Mouse (Mus musculus) forebrain, embryonic 13.5 days (tissue): ENCODE results near the gene Srsf7. TPM values are rescaled to one million over a fixed set of nuclear protein-coding genes. Genes with fewer than 3 reads are reported as not detected.
A peak's percentile ranks its signal among the peaks of the same experiment; 100 is the strongest.
"Not testable (repeated sequence)": the region's sequence is repeated elsewhere in the genome, so short reads cannot be mapped to it uniquely, and the experiment has no call there.

Experiments used
- ATAC-seq: fragments of 200-750 bp; cut with Nextera tagmentation; 2 replicates; pipeline ENCODE4 v1.8.0; 2017
- H3K27ac ChIP-seq: fragments of 300-500 bp; sonication (generic); 2 replicates; pipeline ENCODE4 v1.5.1; 2015; ENCODE audit warnings: inconsistent platforms, mild to moderate bottlenecking, moderate library complexity
- H3K27me3 ChIP-seq: fragments of 300-500 bp; sonication (generic); 2 replicates; pipeline ENCODE4 v1.6.1; 2015; ENCODE audit warnings: mild to moderate bottlenecking, inconsistent platforms
- H3K36me3 ChIP-seq: fragments of 300-500 bp; sonication (generic); 2 replicates; pipeline ENCODE4 v1.6.1; 2015; ENCODE audit warnings: mild to moderate bottlenecking, inconsistent platforms; ENCODE audit not compliant: poor library complexity, severe bottlenecking
- H3K4me1 ChIP-seq: fragments of 300-500 bp; sonication (generic); 2 replicates; pipeline ENCODE4 v1.6.1; 2015; ENCODE audit warnings: inconsistent platforms
- H3K4me2 ChIP-seq: fragments of 300-500 bp; sonication (generic); 2 replicates; pipeline ENCODE4 v1.6.1; 2015; ENCODE audit warnings: inconsistent platforms, mild to moderate bottlenecking, moderate library complexity
- H3K4me3 ChIP-seq: fragments of 300-500 bp; sonication (generic); 2 replicates; pipeline ENCODE4 v1.5.1; 2015; ENCODE audit warnings: mild to moderate bottlenecking, inconsistent platforms
- H3K9ac ChIP-seq: fragments of 300-500 bp; sonication (generic); 2 replicates; pipeline ENCODE4 v1.6.1; 2015; ENCODE audit warnings: mild to moderate bottlenecking, inconsistent platforms
- H3K9me3 ChIP-seq: fragments of 300-500 bp; sonication (generic); replicated peaks from 2 replicates; pipeline ENCODE4 v1.6.1; 2016; ENCODE audit warnings: inconsistent platforms
- WGBS: fragments of 180-500 bp; shearing (Covaris S2); methylation state at CpG from one replicate; pipeline ENCODE4 v1.1.7; 2015; 5-methylcytosine and 5-hydroxymethylcytosine counted together
- polyA plus RNA-seq: library from polyadenylated mRNA; unstranded; fragments of >200 nt; fragmentation: Nextera tagmentation; extraction: Ambion mirVana; gene quantifications from 2 replicates; pipeline ENCODE4 v1.2.1, GENCODE M21; 2015

The Srsf7 gene
- polyA plus RNA-seq, 1 experiment from 2014 or later = 747 TPM

DNA sequence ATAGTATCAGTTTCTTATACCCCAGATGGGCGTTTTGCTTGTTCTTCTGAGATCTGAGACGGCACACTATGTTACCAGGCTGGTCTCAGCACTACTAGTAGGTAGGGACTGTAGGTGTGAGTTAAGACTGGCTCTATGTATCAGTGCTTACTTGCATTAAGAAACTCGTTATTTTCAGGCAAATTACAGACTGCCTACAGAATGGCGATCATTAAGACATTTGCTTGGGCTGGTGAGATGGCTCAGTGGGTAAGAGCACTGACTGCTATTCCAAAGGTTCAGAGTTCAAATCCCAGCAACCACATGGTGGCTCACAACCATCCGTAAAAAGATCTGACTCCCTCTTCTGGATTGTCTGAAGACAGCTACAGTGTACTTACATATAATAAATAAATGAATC lies 18.0 kb upstream of the Srsf7 start:
- peak overlapping the region; percentile 57 for H3K4me3 ChIP-seq
- ATAC-seq = 0 out of 2 replicates have a peak, but pooled peaks have one; percentile 3
- not testable (repeated sequence) for H3K4me1 ChIP-seq, H3K9me3 ChIP-seq, H3K27me3 ChIP-seq
- H3K9ac ChIP-seq = peak overlapping the region; percentile 75
- H3K36me3 ChIP-seq = peaks cover 20% of the 10 kb centered on the region; the same call in 1 of the 2 replicates
- H3K27ac ChIP-seq = peak overlapping the region; percentile 81; the same call in 1 of the 2 replicates
- 48% methylated on average over 5 of the region's 5 CpGs for WGBS
- H3K4me2 ChIP-seq = peak overlapping the region; percentile 80

DNA sequence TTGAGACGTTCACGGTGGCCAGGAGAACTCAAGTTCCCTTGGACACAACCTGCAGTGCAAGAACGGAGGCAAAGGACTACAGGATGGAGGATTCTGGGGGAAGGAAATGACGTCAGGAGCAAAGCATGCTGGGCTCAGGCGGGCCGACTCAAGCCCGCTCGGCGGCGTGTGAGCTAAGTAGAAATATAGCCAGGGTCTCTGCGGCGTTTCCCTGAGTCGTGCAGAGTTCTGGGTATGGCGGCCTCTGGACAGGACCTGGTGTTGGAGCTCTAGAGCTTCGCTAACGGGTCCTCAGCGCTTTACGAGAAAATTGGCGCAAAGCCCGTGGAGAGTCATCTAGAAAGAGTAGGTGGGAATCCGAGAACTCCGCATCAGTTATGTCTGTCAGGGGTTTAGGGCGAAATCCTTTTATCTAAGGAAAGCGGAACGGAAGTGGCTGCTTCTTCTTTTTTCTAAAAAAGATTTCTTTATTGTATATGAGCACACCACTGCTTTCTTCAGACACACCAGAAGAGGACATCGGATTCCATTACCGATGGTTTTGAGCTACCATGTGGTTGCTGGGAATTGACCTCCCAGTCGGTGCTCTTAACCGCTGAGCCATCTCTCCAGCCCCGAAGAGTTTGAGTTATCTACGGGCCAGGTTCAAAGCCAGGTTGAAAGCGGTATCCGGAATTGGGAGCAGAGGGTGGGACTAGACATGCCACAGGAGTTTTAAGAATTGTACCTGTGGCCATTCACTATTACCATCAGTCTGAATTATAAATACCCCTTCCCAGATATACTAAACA lies 17.4 kb upstream of the Srsf7 start, which contains the start of gene Gemin6:
TSS of gene Gemin6 (plus strand) at position 116 of the 791 bp plus-strand sequence.
- Histone ChIP-seq H3K27me3 (no peaks in the 10 kb centered on the region), H3K4me2 (peak within 1 kb of the TSS; percentile 80), H3K9ac (peak within 1 kb of the TSS; percentile 75), H3K9me3 (no peaks in the 10 kb centered on the region), H3K4me3 (peak within 1 kb of the TSS; percentile 57), H3K36me3 (peaks cover 20% of the 10 kb centered on the region; the same call in 1 of the 2 replicates), H3K4me1 (peaks cover 5% of the 10 kb centered on the region), H3K27ac (peak within 1 kb of the TSS; percentile 81)
- ATAC-seq = peak; percentile 99
- under 1% methylated on average over 33 of the region's 33 CpGs for WGBS

DNA sequence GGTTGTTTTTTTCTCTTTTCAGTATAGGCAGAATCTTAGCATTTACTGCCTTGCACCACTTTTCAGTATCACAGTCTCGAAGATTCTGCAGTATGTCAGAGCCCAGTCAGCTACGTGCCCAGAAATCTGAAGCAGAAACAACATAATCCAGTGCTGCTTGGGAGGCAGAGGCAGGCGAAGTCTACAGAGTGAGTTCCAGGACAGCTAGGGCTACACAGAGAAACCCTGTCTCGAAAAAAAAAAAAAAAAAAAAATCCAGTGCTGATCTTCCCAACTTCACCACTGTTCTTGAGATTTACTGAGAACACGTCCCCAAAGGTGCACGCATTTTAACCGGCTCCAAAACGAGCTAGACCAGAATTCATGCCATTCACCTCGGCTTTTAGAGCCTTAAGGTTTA lies 16.7 kb upstream of the Srsf7 start:
- H3K4me3 ChIP-seq = peak overlapping the region; percentile 57
- H3K36me3 ChIP-seq = peaks cover 13% of the 10 kb centered on the region; the same call in 1 of the 2 replicates
- ATAC-seq = peak; percentile 50
- H3K4me2 ChIP-seq = peak overlapping the region; percentile 80
- no peaks in the 10 kb centered on the region for H3K9me3 ChIP-seq
- peak overlapping the region; percentile 75 for H3K9ac ChIP-seq
- H3K4me1 ChIP-seq = peaks cover 5% of the 10 kb centered on the region
- no peak overlapping the region for H3K27ac ChIP-seq
- WGBS = 11% methylated on average over 9 of the region's 9 CpGs
- no peaks in the 10 kb centered on the region for H3K27me3 ChIP-seq

DNA sequence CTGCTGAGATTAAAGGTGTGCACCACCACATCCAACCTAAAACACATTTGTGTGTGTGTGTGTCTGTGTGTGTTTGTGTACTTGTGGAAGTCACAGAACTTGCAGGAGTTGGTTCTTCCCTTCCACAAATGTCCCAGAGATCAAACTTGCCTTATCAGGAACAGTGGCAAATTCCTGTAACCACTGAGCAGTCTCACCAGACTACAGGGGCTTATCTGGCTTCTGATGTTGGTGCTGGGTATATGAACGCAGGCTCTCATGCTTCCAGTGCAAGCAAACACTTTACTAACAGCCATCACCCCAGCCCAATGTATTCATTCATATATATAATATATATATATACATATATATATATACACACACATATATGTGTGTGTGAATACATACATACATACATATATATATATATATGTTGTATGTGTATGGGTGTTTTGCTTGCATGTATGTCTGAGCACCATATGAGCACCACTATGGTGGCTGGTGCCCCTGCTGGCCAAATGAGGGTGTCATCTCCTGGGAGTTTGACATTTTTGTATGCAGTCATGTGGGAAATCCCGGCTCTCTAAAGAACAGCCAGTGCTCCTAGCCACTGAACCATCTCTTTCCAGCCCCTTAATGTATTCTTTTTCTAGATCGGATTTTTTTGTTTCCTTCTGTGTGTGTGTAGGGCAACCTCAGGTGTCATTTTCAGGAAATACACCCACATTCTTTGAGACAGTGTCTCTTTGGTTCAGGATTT lies 15.0 kb upstream of the Srsf7 start:
- Histone ChIP-seq H3K36me3 (no peaks in the 10 kb centered on the region), H3K27me3 (no peaks in the 10 kb centered on the region), H3K27ac (no peak overlapping the region), H3K9me3 (no peaks in the 10 kb centered on the region), H3K4me1 (peaks cover 5% of the 10 kb centered on the region), H3K4me3 (no peak overlapping the region), H3K4me2 (no peak overlapping the region), H3K9ac (no peak overlapping the region)
- 72% methylated on average over 3 of the region's 3 CpGs for WGBS
- no peak for ATAC-seq

DNA sequence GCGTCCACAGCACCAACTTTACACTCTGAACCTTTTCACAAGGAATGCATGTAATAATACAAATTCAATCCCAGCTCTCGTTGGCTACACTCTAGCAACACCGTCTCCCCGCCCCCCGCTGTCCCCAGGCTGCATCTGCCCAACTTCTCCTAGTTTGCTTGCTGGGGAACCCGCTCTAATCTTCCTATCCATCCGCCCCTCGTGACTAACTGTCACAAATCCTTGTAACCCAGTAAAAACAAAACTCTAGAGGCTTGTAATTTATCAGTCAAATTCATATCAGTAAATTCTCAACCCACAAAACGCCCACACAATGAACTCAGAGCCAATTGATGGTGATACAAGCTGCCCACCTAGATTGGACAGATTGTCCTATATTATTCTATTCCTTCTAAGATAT lies 14.1 kb upstream of the Srsf7 start:
- no peaks in the 10 kb centered on the region for H3K27me3 ChIP-seq
- H3K4me2 ChIP-seq = no peak overlapping the region
- peaks cover 5% of the 10 kb centered on the region for H3K4me1 ChIP-seq
- H3K36me3 ChIP-seq = no peaks in the 10 kb centered on the region
- ATAC-seq = no peak
- no peak overlapping the region for H3K27ac ChIP-seq
- H3K4me3 ChIP-seq = no peak overlapping the region
- 72% methylated on average over 9 of the region's 9 CpGs for whole genome bisulfite sequencing
- H3K9me3 ChIP-seq = no peaks in the 10 kb centered on the region
- no peak overlapping the region for H3K9ac ChIP-seq

DNA sequence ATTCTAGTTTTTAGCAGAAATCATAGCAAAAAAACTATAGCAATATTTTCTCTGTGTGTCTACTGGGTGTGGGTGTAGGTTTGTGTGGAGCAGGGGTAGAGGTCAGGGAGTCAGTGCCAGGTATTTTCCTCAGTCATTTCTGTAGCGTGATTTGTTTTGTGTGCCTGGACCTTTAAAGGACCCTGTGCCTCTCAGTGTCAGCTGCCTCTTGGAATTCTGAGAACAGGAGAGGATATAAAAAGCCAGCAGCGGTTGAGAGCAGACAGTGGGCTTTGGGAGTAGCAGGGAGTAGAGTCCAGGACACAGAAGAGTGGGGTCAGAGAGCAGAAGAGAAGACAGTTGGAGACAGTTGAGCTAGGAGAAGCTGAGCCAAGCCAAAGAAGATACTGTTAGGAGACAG lies 13.0 kb upstream of the Srsf7 start:
- 83% methylated on average over 2 of the region's 2 CpGs for WGBS
- no peaks in the 10 kb centered on the region for H3K9me3 ChIP-seq

DNA sequence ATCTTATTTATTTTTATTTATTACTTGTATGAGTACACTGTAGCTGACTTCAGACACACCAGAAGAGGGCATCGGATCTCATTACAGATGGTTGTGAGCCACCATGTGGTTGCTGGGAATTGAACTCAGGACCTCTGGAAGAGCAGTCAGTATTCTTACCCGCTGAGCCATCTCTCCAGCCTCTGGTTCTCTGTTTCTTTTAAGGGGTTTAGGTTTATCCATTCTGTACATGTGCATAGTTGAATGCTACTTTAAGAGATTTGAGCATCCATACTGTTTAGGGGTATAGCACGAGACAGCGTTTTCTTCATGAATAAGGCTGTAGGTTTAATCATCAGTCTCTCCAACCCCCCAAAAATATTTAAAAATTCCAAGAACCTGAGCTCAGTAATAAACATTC lies 6.9 kb upstream of the Srsf7 start:
- H3K4me2 ChIP-seq, H3K27ac ChIP-seq, H3K4me1 ChIP-seq, H3K27me3 ChIP-seq, H3K36me3 ChIP-seq, H3K9ac ChIP-seq, ATAC-seq, H3K9me3 ChIP-seq, H3K4me3 ChIP-seq: not testable (repeated sequence)
- WGBS = 92% methylated on average over 4 of the region's 4 CpGs

More for the DNA sequence above, 13.0 kb upstream of the Srsf7 start:
- H3K36me3 ChIP-seq = no peaks in the 10 kb centered on the region
- H3K4me3 ChIP-seq = no peak overlapping the region
- peaks cover 4% of the 10 kb centered on the region for H3K4me1 ChIP-seq
- H3K27me3 ChIP-seq = no peaks in the 10 kb centered on the region
- H3K4me2 ChIP-seq = no peak overlapping the region
- H3K9ac ChIP-seq = no peak overlapping the region
- ATAC-seq = no peak
- H3K27ac ChIP-seq = no peak overlapping the region

DNA sequence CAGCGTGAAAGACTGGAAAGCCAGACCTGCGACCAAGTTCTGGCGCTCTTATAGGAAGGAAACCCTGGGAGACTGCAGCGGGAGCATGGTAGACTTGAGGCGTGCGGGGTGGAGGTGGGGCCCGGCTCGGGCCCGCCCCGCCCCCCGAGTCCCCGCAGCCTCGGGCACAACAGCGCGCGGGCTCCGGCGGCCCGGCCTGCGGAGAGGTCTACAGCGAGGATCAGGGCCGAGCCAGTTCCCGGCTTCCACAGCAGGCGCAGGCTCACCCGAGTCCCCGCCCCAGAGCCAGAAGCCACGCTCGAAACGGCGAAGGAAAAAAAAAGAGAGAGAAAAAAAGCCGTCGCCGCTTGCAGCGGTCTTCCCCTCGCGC lies 821 bp downstream of the Srsf7 start:
- Histone ChIP-seq H3K4me3 (peak overlapping the region; percentile 90), H3K9ac (peak overlapping the region; percentile 99), H3K36me3 (peaks cover 39% of the 10 kb centered on the region), H3K9me3 (no peaks in the 10 kb centered on the region), H3K4me2 (peak overlapping the region; percentile 88), H3K4me1 (peaks cover 25% of the 10 kb centered on the region), H3K27me3 (no peaks in the 10 kb centered on the region), H3K27ac (peak overlapping the region; percentile 99)
- under 1% methylated on average over 36 of the region's 36 CpGs for WGBS
- ATAC-seq = peak; percentile 71

DNA sequence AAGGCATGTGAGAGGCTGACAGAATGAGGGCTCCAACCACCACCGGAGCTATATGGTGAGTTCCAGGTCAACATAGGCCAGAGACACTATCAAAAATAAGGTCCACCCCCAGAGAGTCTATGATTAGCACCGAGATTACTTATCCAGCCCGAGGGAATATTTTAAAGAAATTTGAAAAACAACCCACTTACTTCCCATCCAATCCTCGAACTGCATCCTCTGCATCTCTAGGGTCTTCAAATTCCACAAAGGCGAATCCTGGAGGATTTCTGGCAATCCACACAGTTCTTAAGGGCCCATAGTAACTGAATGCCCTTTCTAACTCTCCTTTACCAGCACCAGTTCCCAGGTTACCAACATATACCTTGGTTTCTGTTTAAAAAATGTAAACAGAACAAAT lies 1.4 kb downstream of the Srsf7 start:
- Histone ChIP-seq H3K27me3 (no peaks in the 10 kb centered on the region), H3K27ac (peak overlapping the region; percentile 99; the same call in 1 of the 2 replicates), H3K36me3 (peaks cover 42% of the 10 kb centered on the region), H3K9me3 (no peaks in the 10 kb centered on the region), H3K4me2 (peak overlapping the region; percentile 88), H3K4me3 (peak overlapping the region; percentile 90), H3K4me1 (peaks cover 25% of the 10 kb centered on the region), H3K9ac (peak overlapping the region; percentile 99)
- WGBS = 44% methylated on average over 5 of the region's 5 CpGs
- ATAC-seq = no peak

DNA sequence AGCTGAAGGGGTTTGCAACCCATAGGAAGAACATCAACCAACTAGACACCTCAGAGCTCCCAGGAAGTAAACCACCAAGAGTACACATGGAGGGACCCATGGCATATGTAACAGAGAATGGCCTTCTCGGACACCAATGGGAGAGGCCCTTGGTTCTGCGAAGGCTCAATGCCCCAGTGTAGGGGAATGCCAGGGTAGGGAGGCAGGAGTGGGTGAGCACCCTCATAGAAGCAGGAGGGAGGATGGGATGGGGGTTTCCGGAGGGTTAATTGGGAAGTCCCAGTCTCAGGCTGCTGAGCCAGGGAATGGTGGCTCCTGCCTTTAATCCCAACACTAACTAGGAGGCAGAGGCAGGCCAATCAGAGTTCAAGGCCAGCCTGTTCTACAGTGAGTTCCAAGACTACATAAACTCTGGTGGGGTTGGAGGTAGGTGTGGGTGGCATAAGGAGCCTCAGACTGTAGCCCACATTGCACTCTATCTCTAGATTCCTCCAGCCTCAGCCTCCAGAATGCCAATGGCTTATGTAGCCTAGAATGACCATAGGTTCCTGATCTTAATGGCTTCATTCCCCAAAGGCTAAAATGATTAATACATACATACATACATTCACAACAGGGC lies 7.8 kb downstream of the Srsf7 start:
- Histone ChIP-seq H3K36me3 (peaks cover 81% of the 10 kb centered on the region), H3K4me2 (no peak overlapping the region), H3K4me1 (peaks cover 11% of the 10 kb centered on the region; the same call in 1 of the 2 replicates), H3K4me3 (no peak overlapping the region), H3K27me3 (no peaks in the 10 kb centered on the region), H3K9ac (no peak overlapping the region), H3K27ac (no peak overlapping the region), H3K9me3 (no peaks in the 10 kb centered on the region)
- peak; percentile 36; the same call in 1 of the 2 replicates for ATAC-seq
- 90% methylated on average over 3 of the region's 3 CpGs for WGBS

DNA sequence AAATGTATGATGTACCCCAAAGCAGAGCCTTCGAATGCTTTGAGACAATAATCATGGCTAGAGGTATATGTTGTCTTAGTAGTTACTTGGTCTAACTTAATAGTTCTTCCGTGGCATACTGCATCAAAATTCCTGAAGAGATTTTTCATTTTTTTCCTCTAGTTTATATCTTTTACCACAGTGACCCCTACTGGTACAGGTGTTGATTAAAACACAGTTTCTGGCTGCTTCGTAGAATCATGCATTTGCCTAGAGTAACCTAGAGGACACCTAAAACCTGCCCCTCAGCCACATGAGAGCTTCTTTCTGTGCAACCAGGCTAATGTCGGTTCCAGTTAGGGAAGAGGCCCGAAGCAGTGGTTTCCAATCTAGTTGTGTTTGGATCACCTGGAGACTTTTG lies 14.0 kb downstream of the Srsf7 start:
- 66% methylated on average over 5 of the region's 5 CpGs for WGBS
- Histone ChIP-seq H3K9me3 (no peaks in the 10 kb centered on the region), H3K9ac (no peak overlapping the region), H3K4me1 (0 out of 2 replicates have a peak, but pooled peaks cover 4% of the 10 kb centered on the region), H3K4me3 (no peak overlapping the region), H3K4me2 (no peak overlapping the region), H3K27ac (no peak overlapping the region), H3K27me3 (no peaks in the 10 kb centered on the region), H3K36me3 (peaks cover 31% of the 10 kb centered on the region)
- peak; percentile 45; the same call in 1 of the 2 replicates for ATAC-seq

DNA sequence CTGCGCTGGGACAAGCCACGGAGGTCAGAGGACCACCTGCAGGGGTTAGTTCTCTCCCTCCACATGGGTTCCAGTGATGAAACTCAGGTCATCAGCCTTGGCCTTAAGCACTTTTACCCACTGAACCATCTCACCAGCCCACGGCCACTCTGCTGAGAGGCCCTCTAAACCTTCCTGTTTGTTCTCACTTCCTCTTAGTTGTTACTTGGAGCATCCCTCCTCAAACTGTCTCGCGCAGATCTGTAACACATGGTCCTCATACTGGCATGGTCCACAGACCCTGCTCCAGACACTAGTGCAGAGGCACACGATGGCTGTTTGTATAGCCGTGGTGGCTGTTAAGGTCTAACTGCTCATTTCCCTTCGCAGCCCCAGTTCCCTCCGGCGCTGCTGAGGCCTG lies 23.5 kb downstream of the Srsf7 start:
- no peak overlapping the region for H3K27ac ChIP-seq
- H3K36me3 ChIP-seq = no peaks in the 10 kb centered on the region
- no peak overlapping the region for H3K4me2 ChIP-seq
- no peaks in the 10 kb centered on the region for H3K4me1 ChIP-seq
- no peak overlapping the region for H3K9ac ChIP-seq
- no peak overlapping the region for H3K4me3 ChIP-seq
- H3K27me3 ChIP-seq = no peaks in the 10 kb centered on the region
- no peak for ATAC-seq
- H3K9me3 ChIP-seq = no peaks in the 10 kb centered on the region
- 86% methylated on average over 10 of the region's 10 CpGs for WGBS
